Mouse (Mus musculus) intestine, embryonic 16.5 days (tissue): ENCODE data around the gene D130043K22Rik. TPM values are rescaled to one million over a fixed set of nuclear protein-coding genes. Genes with fewer than 3 reads are reported as not detected.

Experiments used
- ATAC-seq: fragments of 200-750 bp; cut with Nextera tagmentation; 2 replicates; pipeline ENCODE4 v1.8.0; 2017; ENCODE audit warnings: moderate TSS enrichment, moderate library complexity
- H3K27ac ChIP-seq: fragments of 300-500 bp; sonication (generic); 2 replicates; pipeline ENCODE4 v1.5.1; 2014; ENCODE audit warnings: mild to moderate bottlenecking, low read length
- H3K27me3 ChIP-seq: fragments of 300-500 bp; sonication (generic); replicated peaks from 2 replicates; pipeline ENCODE4 v1.6.1; 2014; ENCODE audit warnings: low read length, control low read depth, mixed read lengths; ENCODE audit not compliant: control insufficient read depth, insufficient read depth
- H3K36me3 ChIP-seq: fragments of 300-500 bp; sonication (generic); 2 replicates; pipeline ENCODE4 v1.6.1; 2014; ENCODE audit warnings: low read length, control low read depth; ENCODE audit not compliant: control insufficient read depth, insufficient read depth
- H3K4me1 ChIP-seq: fragments of 300-500 bp; sonication (generic); 2 replicates; pipeline ENCODE4 v1.6.1; 2014; ENCODE audit warnings: low read length, control low read depth, mixed read lengths; ENCODE audit not compliant: control insufficient read depth, insufficient read depth
- H3K4me2 ChIP-seq: fragments of 300-500 bp; sonication (generic); 2 replicates; pipeline ENCODE4 v1.6.1; 2014; ENCODE audit warnings: low read depth, low read length, control low read depth
- H3K4me3 ChIP-seq: fragments of 300-500 bp; sonication (generic); 2 replicates; pipeline ENCODE4 v1.5.1; 2014; ENCODE audit warnings: mild to moderate bottlenecking, low read length
- H3K9ac ChIP-seq: fragments of 300-500 bp; sonication (generic); 2 replicates; pipeline ENCODE4 v1.6.1; 2014; ENCODE audit warnings: low read depth, low read length
- H3K9me3 ChIP-seq: fragments of 300-500 bp; sonication (generic); 2 replicates; pipeline ENCODE4 v1.6.1; 2016; ENCODE audit warnings: low read length, control low read depth; ENCODE audit not compliant: control insufficient read depth
- WGBS: fragments of 180-500 bp; shearing (Covaris S2); extraction: QIAGEN DNeasy Blood & Tissue Kit; methylation state at CpG from one replicate; pipeline ENCODE4 v1.1.7; 2014; 5-methylcytosine and 5-hydroxymethylcytosine counted together
- polyA plus RNA-seq: library from polyadenylated mRNA; unstranded; fragments of >200 nt; fragmentation: Nextera tagmentation; extraction: Ambion mirVana; gene quantifications from 2 replicates; pipeline ENCODE4 v1.2.1, GENCODE M21; 2015

D130043K22Rik gene
- polyA plus RNA-seq, 1 experiment from 2014 or later, result 2.1 TPM

DNA sequence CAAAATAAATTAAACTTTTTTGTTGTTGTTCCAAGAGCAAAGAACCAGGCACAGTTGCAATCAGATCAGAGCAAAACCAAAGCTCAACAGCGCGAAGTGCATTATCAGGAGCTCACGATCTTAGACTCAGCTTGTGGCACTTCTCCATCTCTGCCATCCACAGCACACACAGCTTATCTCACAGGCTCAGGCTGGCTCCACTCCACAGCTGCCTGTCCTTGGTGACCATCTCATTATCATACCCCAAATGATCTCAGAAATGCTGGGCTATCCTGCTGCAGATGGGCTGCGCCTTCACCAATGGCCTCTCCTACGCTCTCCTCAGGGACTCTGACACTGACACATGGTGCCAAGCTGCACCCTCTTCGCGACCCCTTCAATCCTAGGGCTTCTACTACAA lies 88.3 kb downstream of the D130043K22Rik start:
- Histone ChIP-seq H3K27ac (no peak overlapping the region), H3K4me2 (no peak overlapping the region), H3K4me3 (no peak overlapping the region), H3K36me3 (no peaks in the 10 kb centered on the region), H3K9ac (no peak overlapping the region), H3K9me3 (no peaks in the 10 kb centered on the region), H3K4me1 (0 out of 2 replicates have a peak, but pooled peaks cover 4% of the 10 kb centered on the region), H3K27me3 (no peaks in the 10 kb centered on the region)
- 89% methylated on average over 7 of the region's 7 CpGs for WGBS
- ATAC-seq, result no peak

DNA sequence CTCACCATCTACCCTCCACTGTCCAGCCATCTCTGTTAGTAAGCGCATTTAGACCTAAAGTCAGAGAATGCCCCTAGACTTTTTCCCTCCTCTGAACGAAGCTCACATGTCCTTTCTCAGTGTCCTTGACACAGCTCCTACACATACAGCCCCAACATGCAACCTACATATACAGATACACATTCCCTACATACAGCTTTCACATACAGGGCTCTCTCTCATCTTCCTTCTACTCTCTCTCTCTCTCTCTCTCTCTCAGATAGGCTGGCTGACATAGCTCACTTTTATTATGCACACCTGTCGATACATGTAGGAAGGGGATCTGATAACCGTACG lies 91.8 kb downstream of the D130043K22Rik start:
- no peak; the same call in 1 of the 2 replicates for ATAC-seq
- 0 out of 2 replicates have a peak, but pooled peaks cover 6% of the 10 kb centered on the region for H3K4me1 ChIP-seq
- H3K4me2 ChIP-seq, result peak overlapping the region; percentile 69
- H3K27me3 ChIP-seq, result no peaks in the 10 kb centered on the region
- no peaks in the 10 kb centered on the region for H3K36me3 ChIP-seq
- H3K9ac ChIP-seq, result peak overlapping the region; percentile 96
- H3K9me3 ChIP-seq, result no peaks in the 10 kb centered on the region
- peak overlapping the region; percentile 90 for H3K4me3 ChIP-seq
- peak overlapping the region; percentile 35; the same call in 1 of the 2 replicates for H3K27ac ChIP-seq
- WGBS, result 37% methylated on average over 5 of the region's 5 CpGs

DNA sequence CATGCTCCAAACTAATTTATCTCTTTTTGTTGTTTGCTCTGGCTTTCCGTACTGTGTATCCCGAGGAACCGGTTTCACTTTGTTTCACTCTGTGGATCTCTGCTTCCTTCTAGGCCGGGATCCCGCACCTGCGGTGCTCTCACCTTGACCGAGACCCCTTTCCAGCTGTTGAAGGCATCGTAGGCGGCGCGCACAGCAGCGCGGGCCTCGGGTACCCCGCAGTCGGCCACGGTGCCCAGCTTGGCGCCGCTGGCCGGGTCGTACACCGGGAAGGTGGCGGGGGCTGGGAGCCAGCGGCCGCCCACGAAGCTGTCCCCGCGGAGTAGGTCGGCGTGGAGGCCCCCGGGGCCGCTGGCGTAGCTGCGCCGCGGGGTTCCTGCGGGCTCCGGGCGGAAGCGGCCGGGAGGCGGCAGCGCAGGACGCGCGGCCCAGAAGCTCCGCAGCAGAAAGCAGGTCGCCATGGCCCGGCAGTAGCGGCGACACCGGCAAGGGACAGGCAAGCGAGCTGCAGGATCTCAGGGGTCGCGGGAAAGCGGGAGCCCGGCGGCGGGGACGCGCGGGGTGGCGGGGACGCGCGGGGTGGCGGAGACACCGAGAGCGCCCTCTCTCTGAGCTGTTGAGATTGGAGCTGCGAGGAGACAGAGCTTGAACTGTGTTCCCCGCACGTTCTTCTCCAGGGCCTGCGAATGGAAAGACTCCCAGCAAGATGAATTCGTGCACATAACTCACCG lies 92.3 kb downstream of the D130043K22Rik start, which contains the start of gene Aldh5a1:
TSS of gene Aldh5a1 (minus strand) at position 554 of the 731 bp plus-strand sequence.
- Histone ChIP-seq H3K27me3 (no peaks in the 10 kb centered on the region), H3K9me3 (no peaks in the 10 kb centered on the region), H3K9ac (peak within 1 kb of the TSS; percentile 96), H3K36me3 (no peaks in the 10 kb centered on the region), H3K27ac (peak within 1 kb of the TSS; percentile 91), H3K4me3 (peak within 1 kb of the TSS; percentile 90), H3K4me1 (0 out of 2 replicates have a peak, but pooled peaks cover 6% of the 10 kb centered on the region), H3K4me2 (peak within 1 kb of the TSS; percentile 69)
- peak; percentile 90 for ATAC-seq
- under 1% methylated on average over 72 of the region's 75 CpGs for WGBS

DNA sequence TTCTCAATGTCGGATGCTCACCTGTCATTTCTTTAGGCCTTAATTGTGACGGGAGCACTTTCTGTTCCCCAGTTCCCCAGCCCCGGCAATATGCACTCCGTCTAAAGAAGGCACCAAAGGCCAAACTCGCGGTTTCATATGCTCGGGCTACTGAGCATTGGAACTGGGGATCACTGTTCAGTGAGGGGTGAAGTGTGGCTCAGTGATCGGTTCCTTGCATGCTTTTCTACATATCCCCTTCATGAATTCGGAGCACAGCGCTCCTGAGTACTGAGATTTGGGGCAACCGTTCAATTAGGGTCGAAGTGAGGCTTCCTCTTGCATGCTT lies 92.9 kb downstream of the D130043K22Rik start:
- H3K9me3 ChIP-seq, result no peaks in the 10 kb centered on the region
- 0 out of 2 replicates have a peak, but pooled peaks cover 6% of the 10 kb centered on the region for H3K4me1 ChIP-seq
- WGBS, result 19% methylated on average over 12 of the region's 12 CpGs
- peak overlapping the region; percentile 91; the same call in 1 of the 2 replicates for H3K27ac ChIP-seq
- peak overlapping the region; percentile 69 for H3K4me2 ChIP-seq
- peak overlapping the region; percentile 96 for H3K9ac ChIP-seq
- H3K4me3 ChIP-seq, result peak overlapping the region; percentile 90
- ATAC-seq, result peak; percentile 39
- no peaks in the 10 kb centered on the region for H3K27me3 ChIP-seq
- H3K36me3 ChIP-seq, result no peaks in the 10 kb centered on the region

DNA sequence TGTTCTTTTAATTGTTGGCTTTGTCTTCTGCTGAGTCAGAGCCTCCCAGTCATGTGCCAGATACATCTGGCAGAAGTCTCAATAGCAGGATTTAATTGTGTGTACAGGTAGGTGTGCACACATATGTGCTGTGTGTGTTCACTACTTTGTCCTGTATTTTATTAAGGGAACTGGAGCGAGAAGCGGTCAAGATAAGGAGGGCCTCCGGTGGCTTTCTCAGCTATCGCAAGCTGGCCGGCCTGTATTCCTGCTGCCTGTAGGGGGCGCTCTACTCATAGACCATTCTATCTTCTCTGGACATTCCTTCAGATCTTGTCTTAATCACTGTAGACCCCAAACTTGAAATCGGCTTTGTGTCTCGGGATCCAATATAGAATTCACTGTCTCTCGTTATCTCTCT lies 93.7 kb downstream of the D130043K22Rik start:
- Histone ChIP-seq H3K4me3 (no peak overlapping the region), H3K27ac (no peak overlapping the region), H3K4me1 (0 out of 2 replicates have a peak, but pooled peaks cover 6% of the 10 kb centered on the region), H3K9me3 (no peaks in the 10 kb centered on the region), H3K9ac (no peak overlapping the region), H3K36me3 (no peaks in the 10 kb centered on the region), H3K4me2 (no peak overlapping the region), H3K27me3 (no peaks in the 10 kb centered on the region)
- no peak for ATAC-seq
- WGBS, result 33% methylated on average over 9 of the region's 9 CpGs

DNA sequence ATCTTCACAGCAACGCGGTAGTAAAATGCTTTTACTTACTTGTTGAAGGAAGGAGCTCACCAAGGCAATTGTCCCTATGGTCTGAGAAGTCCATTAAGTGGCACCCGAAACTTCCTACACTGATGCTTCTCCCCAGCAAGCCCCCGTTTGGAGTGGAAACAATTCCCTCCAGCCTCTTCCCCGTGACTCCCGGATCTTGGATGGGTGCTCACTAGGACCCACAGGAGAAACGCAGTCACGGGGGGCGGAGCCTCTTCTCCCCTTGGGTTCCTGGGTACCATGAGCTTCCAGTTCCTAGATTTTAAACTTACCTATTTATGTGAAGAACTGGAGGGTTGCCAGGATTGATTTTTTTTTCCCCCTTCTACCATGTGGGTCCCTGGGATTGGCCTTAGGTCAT lies 94.5 kb downstream of the D130043K22Rik start:
- Histone ChIP-seq H3K27ac (no peak overlapping the region), H3K36me3 (no peaks in the 10 kb centered on the region), H3K27me3 (no peaks in the 10 kb centered on the region), H3K4me2 (no peak overlapping the region), H3K4me1 (0 out of 2 replicates have a peak, but pooled peaks cover 6% of the 10 kb centered on the region), H3K4me3 (no peak overlapping the region), H3K9me3 (no peaks in the 10 kb centered on the region), H3K9ac (no peak overlapping the region)
- 92% methylated on average over 9 of the region's 9 CpGs for WGBS
- ATAC-seq, result no peak

DNA sequence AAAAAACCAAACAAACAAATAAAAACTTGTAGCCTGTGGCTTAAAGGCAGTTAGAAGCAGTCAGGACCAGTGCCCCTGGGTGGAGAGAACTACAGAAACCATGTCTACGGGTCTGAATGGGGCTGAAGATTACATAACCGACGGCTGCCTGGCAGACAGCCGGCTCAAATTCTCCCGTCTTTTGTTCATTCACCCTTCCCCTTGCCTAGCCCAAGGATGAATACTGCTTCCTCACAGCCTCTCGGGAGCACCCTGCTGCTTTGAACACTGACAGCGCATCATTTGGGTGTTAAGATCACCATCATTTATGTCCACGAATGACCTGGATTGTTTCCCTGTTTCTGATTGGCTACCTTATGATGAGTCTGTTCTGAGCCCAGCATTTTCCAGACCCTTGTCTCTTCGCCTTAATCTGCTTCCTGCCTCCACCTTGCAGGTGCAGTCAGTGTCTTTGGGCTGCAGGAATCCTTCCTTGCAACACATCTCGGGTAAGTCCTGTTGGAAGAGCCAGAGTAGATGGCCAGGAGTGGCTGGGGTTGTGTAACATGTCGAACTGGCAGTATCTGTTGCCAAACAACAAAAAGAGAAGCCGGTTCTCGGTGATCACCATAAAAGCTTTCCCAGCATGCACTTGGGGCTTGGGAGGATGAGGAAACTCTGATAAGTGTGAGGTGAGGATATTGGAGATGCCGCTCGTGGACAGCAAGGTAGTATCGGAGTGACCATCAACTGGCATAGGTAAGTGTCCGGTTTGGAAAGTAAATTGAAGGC lies 97.8 kb downstream of the D130043K22Rik start, which contains the start of gene Gpld1:
TSS of gene Gpld1 (plus strand) at position 641 of the 771 bp plus-strand sequence.
- Histone ChIP-seq H3K27me3 (no peaks in the 10 kb centered on the region), H3K9me3 (no peaks in the 10 kb centered on the region), H3K4me1 (0 out of 2 replicates have a peak, but pooled peaks cover 4% of the 10 kb centered on the region), H3K9ac (no peak within 1 kb of the TSS), H3K4me2 (no peak within 1 kb of the TSS), H3K36me3 (no peaks in the 10 kb centered on the region), H3K27ac (no peak within 1 kb of the TSS), H3K4me3 (no peak within 1 kb of the TSS)
- ATAC-seq, result no peak
- WGBS, result 60% methylated on average over 17 of the region's 17 CpGs

DNA sequence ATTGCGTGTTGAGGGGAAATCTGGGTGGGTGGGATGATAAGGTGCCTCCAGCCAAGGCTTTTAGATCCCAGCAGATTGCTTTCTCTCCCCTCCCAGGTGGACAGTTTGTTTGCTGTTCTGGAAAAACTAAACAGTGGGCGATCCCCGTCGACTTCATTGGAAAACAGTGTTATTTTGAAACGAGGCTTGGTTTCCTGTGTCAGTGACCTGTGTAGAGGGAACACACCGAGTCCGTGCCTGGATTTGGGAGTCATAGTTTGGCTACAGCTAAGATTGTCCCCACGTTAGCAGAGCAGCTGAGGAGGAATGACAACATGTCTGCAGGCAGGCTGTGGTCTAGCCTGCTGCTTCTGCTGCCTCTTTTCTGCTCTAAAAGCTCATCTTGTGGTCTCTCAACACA lies 98.4 kb downstream of the D130043K22Rik start:
- Histone ChIP-seq H3K4me3 (no peak overlapping the region), H3K4me2 (no peak overlapping the region), H3K4me1 (0 out of 2 replicates have a peak, but pooled peaks cover under 1% of the 10 kb centered on the region), H3K27ac (no peak overlapping the region), H3K36me3 (no peaks in the 10 kb centered on the region), H3K9ac (no peak overlapping the region), H3K27me3 (no peaks in the 10 kb centered on the region), H3K9me3 (no peaks in the 10 kb centered on the region)
- no peak for ATAC-seq
- WGBS, result 55% methylated on average over 8 of the region's 8 CpGs

DNA sequence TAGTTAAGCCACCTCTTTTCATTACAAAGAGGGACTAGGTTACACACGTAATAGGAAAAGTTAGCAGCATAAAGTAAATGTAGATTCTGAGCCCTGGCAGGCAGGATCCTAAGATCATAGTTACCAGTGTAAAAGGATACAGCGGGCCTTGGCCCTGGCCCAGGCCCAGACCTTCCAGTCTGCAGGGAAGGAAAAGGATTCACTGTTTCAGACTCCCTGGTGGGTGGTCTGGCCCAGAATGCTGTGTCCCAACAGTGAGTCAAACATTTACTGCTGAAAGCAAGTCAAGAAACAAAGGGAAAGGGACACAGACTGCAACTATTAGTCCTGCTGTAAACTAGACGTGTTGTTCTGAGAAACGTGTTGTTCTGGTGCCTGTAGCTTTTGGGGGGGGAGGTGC lies 100.6 kb downstream of the D130043K22Rik start:
- H3K36me3 ChIP-seq, result no peaks in the 10 kb centered on the region
- peak; percentile 56; the same call in 1 of the 2 replicates for ATAC-seq
- H3K4me2 ChIP-seq, result no peak overlapping the region
- no peak overlapping the region for H3K27ac ChIP-seq
- H3K27me3 ChIP-seq, result no peaks in the 10 kb centered on the region
- WGBS, result 22% methylated on average over 4 of the region's 4 CpGs
- no peak overlapping the region for H3K4me3 ChIP-seq
- H3K4me1 ChIP-seq, result no peaks in the 10 kb centered on the region
- no peaks in the 10 kb centered on the region for H3K9me3 ChIP-seq
- no peak overlapping the region for H3K9ac ChIP-seq
